Mouse (Mus musculus): ENCODE measurements at regions not wholly inside any gene's neighbourhood (a gene's known extent, or its start where the extent isn't known, plus 50 kb on each side); places are given as distances from the start of the nearest gene placed in this dataset.

DNA sequence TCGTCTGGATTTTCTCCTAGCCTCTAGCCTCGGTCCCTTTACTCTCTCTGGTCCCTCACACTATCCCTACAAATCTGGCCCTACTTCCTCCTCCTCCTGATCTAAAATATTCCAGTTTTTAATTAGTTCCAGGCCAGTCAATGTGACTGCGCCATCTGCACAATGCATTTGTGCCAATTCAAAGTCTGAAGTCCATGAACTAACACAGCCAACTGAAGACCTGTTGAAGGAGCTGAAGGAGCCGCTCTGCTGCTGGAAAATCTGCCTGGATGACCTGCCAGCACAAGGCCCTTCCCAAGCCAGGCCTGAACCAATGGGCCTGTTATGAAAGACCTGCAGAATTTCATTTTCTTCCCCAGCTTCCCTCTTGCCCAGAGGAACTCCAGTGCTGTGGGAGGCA is 197.9 kb upstream of the Mctp2 start:
- Histone ChIP-seq H3K36me3 (ENCODE audit: control insufficient read depth, insufficient read depth) (no peaks in the 10 kb centered on the region), H3K4me2 (ENCODE audit: low read depth) (no peak overlapping the region), H3K27me3 (ENCODE audit: control insufficient read depth, insufficient read depth, insufficient read length) (no peaks in the 10 kb centered on the region), H3K79me2 (ENCODE audit: control insufficient read depth, insufficient read depth) (no peaks in the 10 kb centered on the region), H3ac (ENCODE audit: control insufficient read depth, insufficient read length) (no peak overlapping the region), H3K4me3 (no peak overlapping the region)
- TF ChIP-seq REST (IDR thresholded peaks at IDR 0.05; ENCODE audit: insufficient read depth, insufficient read length) (no peak), MYOD1 (IDR thresholded peaks at IDR 0.05; ENCODE audit: control insufficient read depth in 1 of 3, insufficient read length in 2 of 3, low read depth in 2 of 3) (no peak)

DNA sequence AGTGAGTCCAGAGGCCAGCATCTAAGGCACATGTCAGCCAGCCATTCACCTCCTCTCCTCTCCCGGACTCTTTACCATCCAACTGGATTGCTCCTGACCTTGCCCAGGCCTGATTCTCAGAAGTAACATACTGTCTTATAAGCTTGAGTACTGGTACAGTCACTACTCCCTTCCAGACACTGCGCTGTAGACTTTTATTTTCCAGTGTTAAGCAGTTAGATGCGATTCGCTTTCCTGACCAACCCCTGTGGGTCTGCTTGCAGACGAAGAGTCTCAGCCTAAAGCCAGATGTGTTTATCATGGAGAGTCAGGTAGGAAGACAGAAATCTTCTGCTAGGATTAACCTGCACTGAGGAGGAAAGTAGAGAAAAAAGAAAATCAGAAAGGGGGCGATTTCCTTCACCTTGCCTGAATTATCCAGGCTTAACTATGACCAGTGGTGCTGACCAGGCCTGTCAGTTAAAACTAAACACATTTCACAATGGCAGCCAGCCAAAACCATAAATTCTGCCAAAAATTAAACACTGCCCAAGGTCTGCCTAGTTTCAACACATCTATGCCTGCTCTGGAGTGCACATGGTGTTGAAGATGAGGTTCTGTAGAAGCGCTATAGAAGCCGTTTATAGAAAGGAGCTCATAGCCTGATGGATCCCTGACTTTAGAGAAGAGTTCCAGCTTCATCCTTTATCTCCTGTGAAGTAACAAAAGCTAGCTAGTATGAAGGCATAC is 199.5 kb upstream of the Mctp2 start:
- Histone ChIP-seq H3K36me3 (ENCODE audit: control insufficient read depth, insufficient read depth) (no peaks in the 10 kb centered on the region), H3K79me2 (ENCODE audit: control insufficient read depth, insufficient read depth) (no peaks in the 10 kb centered on the region), H3K4me2 (ENCODE audit: low read depth) (no peak overlapping the region), H3K4me3 (no peak overlapping the region), H3ac (ENCODE audit: control insufficient read depth, insufficient read length) (no peak overlapping the region), H3K27me3 (ENCODE audit: control insufficient read depth, insufficient read depth, insufficient read length) (no peaks in the 10 kb centered on the region)
- TF ChIP-seq MAX (IDR thresholded peaks at IDR 0.05; ENCODE audit: low read depth) (no peak), SRF (IDR thresholded peaks at IDR 0.05; ENCODE audit: control insufficient read depth, insufficient read length, low read depth) (no peak), POLR2AphosphoS2 (IDR thresholded peaks at IDR 0.05; ENCODE audit: insufficient read length, low read depth) (no peak), TCF3 (IDR thresholded peaks at IDR 0.05; ENCODE audit: insufficient read length, low read depth) (no peak), CEBPB (IDR thresholded peaks at IDR 0.05; ENCODE audit: insufficient read depth, poor library complexity, severe bottlenecking) (no peak), REST (IDR thresholded peaks at IDR 0.05; ENCODE audit: insufficient read depth, insufficient read length) (no peak), MYOD1 (IDR thresholded peaks at IDR 0.05; ENCODE audit: control insufficient read depth in 1 of 3, insufficient read length in 2 of 3, low read depth in 2 of 3) (no peak), TCF12 (IDR thresholded peaks at IDR 0.05; ENCODE audit: insufficient read depth, poor library complexity, severe bottlenecking) (no peak), E2F4 (IDR thresholded peaks at IDR 0.05; ENCODE audit: insufficient read depth) (no peak), POLR2A (IDR thresholded peaks at IDR 0.05; ENCODE audit: insufficient read length, low read depth) (no peak), USF1 (IDR thresholded peaks at IDR 0.05; ENCODE audit: low read depth) (no peak), MYOG (IDR thresholded peaks at IDR 0.05; ENCODE audit: control insufficient read depth in 1 of 3, insufficient read depth in 1 of 3, insufficient read length in 2 of 3, low read depth in 2 of 3) (no peak)

DNA sequence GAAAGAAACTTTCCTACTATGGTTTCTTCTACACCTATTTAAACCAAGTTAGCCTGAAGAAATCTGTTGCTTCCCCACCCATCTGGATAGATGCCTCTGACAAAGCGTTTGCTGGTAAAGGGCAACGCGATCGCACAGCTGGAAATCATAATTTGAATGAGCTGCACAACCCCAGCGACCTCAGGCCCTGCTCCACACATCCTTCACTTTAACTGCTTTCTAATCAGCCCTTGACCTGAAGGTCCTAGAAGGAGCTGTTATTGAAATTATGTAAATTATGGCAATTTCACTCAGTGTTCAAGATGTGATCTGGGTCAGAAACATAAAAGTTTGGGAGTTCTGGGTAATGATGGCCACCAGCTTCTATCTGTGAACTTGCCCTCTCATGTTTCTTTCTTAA is 201.5 kb upstream of the Mctp2 start:
- no peak overlapping the region for H3K4me2 ChIP-seq (ENCODE audit: low read depth)
- no peak overlapping the region for H3K4me3 ChIP-seq
- H3K36me3 ChIP-seq (ENCODE audit: control insufficient read depth, insufficient read depth) = no peaks in the 10 kb centered on the region
- TF ChIP-seq SRF (IDR thresholded peaks at IDR 0.05; ENCODE audit: control insufficient read depth, insufficient read length, low read depth) (no peak), MAX (IDR thresholded peaks at IDR 0.05; ENCODE audit: low read depth) (no peak), TCF3 (IDR thresholded peaks at IDR 0.05; ENCODE audit: insufficient read length, low read depth) (no peak), REST (IDR thresholded peaks at IDR 0.05; ENCODE audit: insufficient read depth, insufficient read length) (no peak), USF1 (IDR thresholded peaks at IDR 0.05; ENCODE audit: low read depth) (no peak), POLR2A (IDR thresholded peaks at IDR 0.05; ENCODE audit: insufficient read length, low read depth) (no peak), POLR2AphosphoS2 (IDR thresholded peaks at IDR 0.05; ENCODE audit: insufficient read length, low read depth) (no peak), MYOD1 (IDR thresholded peaks at IDR 0.05; ENCODE audit: control insufficient read depth in 1 of 3, insufficient read length in 2 of 3, low read depth in 2 of 3) (no peak), TCF12 (IDR thresholded peaks at IDR 0.05; ENCODE audit: insufficient read depth, poor library complexity, severe bottlenecking) (no peak), CEBPB (IDR thresholded peaks at IDR 0.05; ENCODE audit: insufficient read depth, poor library complexity, severe bottlenecking) (no peak), E2F4 (IDR thresholded peaks at IDR 0.05; ENCODE audit: insufficient read depth) (no peak)
- H3K79me2 ChIP-seq (ENCODE audit: control insufficient read depth, insufficient read depth) = no peaks in the 10 kb centered on the region
- no peaks in the 10 kb centered on the region for H3K27me3 ChIP-seq (ENCODE audit: control insufficient read depth, insufficient read depth, insufficient read length)
- H3ac ChIP-seq (ENCODE audit: control insufficient read depth, insufficient read length) = no peak overlapping the region

DNA sequence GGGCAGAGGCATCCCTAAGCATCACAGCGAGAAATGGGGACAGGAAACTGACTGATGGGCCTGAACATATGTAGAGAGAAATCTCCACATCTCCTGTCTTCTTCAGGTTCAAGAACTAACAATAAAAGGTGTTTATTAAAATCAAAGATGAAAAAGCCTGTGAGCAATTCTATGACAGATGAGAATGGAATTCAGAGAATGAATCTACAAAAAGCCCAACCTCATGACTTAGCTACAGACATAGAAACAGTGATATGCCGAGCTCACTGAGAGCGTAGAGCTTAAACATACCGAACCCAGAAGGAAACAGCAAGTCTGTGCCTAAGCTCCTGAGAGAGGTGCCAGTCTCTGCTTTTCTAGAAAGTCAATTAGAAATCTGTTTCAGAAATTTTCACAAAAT is 203.7 kb upstream of the Mctp2 start:
- no peaks in the 10 kb centered on the region for H3K79me2 ChIP-seq (ENCODE audit: control insufficient read depth, insufficient read depth)
- no peak for TF ChIP-seq POLR2A (IDR thresholded peaks at IDR 0.05; ENCODE audit: insufficient read length, low read depth)
- no peak for TF ChIP-seq SRF (IDR thresholded peaks at IDR 0.05; ENCODE audit: control insufficient read depth, insufficient read length, low read depth)
- TF ChIP-seq POLR2AphosphoS2 (IDR thresholded peaks at IDR 0.05; ENCODE audit: insufficient read length, low read depth) = no peak
- no peak for TF ChIP-seq MYOG (IDR thresholded peaks at IDR 0.05; ENCODE audit: control insufficient read depth in 1 of 3, insufficient read depth in 1 of 3, insufficient read length in 2 of 3, low read depth in 2 of 3)
- TF ChIP-seq CEBPB (IDR thresholded peaks at IDR 0.05; ENCODE audit: insufficient read depth, poor library complexity, severe bottlenecking) = no peak
- TF ChIP-seq TCF12 (IDR thresholded peaks at IDR 0.05; ENCODE audit: insufficient read depth, poor library complexity, severe bottlenecking) = no peak
- no peak for TF ChIP-seq TCF3 (IDR thresholded peaks at IDR 0.05; ENCODE audit: insufficient read length, low read depth)
- no peaks in the 10 kb centered on the region for H3K27me3 ChIP-seq (ENCODE audit: control insufficient read depth, insufficient read depth, insufficient read length)
- H3K4me3 ChIP-seq = no peak overlapping the region
- H3K36me3 ChIP-seq (ENCODE audit: control insufficient read depth, insufficient read depth) = no peaks in the 10 kb centered on the region
- peak overlapping the region; percentile 21 for H3K4me2 ChIP-seq (ENCODE audit: low read depth)
- H3ac ChIP-seq (ENCODE audit: control insufficient read depth, insufficient read length) = no peak overlapping the region

DNA sequence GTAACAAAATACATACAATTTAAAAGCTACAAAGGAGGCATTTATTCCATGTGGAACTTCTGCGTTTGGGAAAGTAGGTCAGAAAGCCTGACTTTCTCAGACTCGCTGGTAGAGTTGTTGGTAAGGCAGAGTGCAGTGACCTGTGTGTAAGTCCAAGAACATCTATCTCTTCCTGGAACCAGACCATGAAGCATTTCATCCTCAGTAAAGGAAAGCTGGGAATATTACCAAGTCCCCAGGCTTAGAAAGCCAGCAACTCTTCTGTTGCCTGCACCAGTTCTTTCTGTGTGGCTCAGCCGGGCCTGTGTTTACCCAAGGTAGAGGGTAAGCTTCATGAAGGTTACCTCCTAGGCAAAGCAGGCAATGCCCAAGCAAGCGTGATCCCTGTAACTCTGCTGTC is 207.0 kb upstream of the Mctp2 start:
- no peaks in the 10 kb centered on the region for H3K36me3 ChIP-seq (ENCODE audit: control insufficient read depth, insufficient read depth)
- no peaks in the 10 kb centered on the region for H3K27me3 ChIP-seq (ENCODE audit: control insufficient read depth, insufficient read depth, insufficient read length)
- H3K79me2 ChIP-seq (ENCODE audit: control insufficient read depth, insufficient read depth) = no peaks in the 10 kb centered on the region
- no peak overlapping the region for H3ac ChIP-seq (ENCODE audit: control insufficient read depth, insufficient read length)
- H3K4me3 ChIP-seq = no peak overlapping the region
- no peak overlapping the region for H3K4me2 ChIP-seq (ENCODE audit: low read depth)
- no peak for TF ChIP-seq POLR2AphosphoS2 (IDR thresholded peaks at IDR 0.05; ENCODE audit: insufficient read length, low read depth)
- no peak for TF ChIP-seq CEBPB (IDR thresholded peaks at IDR 0.05; ENCODE audit: insufficient read depth, poor library complexity, severe bottlenecking)
- TF ChIP-seq POLR2A (IDR thresholded peaks at IDR 0.05; ENCODE audit: insufficient read length, low read depth) = no peak
- TF ChIP-seq USF1 (IDR thresholded peaks at IDR 0.05; ENCODE audit: low read depth) = no peak
- TF ChIP-seq TCF12 (IDR thresholded peaks at IDR 0.05; ENCODE audit: insufficient read depth, poor library complexity, severe bottlenecking) = no peak
- TF ChIP-seq MYOG (IDR thresholded peaks at IDR 0.05; ENCODE audit: control insufficient read depth in 1 of 3, insufficient read depth in 1 of 3, insufficient read length in 2 of 3, low read depth in 2 of 3) = no peak
